Mouse (Mus musculus) testis, adult 2 months (tissue): ENCODE data around the gene Zfyve28.

ENCODE experiments used
- CTCF ChIP-seq: fragments of 200-500 bp; IDR thresholded peaks from 2 replicates; pipeline ENCODE4 v1.5.1; 2012; ENCODE audit warnings: low read depth, mild to moderate bottlenecking, inconsistent platforms, low read length, moderate library complexity; ENCODE audit not compliant: control insufficient read depth, insufficient read depth, insufficient replicate concordance
- POLR2A ChIP-seq: fragments of 200-500 bp; IDR thresholded peaks from 2 replicates; pipeline ENCODE4 v1.6.1; 2012; ENCODE audit warnings: low read depth, mild to moderate bottlenecking, inconsistent platforms, low read length, moderate library complexity; ENCODE audit not compliant: control insufficient read depth

DNA sequence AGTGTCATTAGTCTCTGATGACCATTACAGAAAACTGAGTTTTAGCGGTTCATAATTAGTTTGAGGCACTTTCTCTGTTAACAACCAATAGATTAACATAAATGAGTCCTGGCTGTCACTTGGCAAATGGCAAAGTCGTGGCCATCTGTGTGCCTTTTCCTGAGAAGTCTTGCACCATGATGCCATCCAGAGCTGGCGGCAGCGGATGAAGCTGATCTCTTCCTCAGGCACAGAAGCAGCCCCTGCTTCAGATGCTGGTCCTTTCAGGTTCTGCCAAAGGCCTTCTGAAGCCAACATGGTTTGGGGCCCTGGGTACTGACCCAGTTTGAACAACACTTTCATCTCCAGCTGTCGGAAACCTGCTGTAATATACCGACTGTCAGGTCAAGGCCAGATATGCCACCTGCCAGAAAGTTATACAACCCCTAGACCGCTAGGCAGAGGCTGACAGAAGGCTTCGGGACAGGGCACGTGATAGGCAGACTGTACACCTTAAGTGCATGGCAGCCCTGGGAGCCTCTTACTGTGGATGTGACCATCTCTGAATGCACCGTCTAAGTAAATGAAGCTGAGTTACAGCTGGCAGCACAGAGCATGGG lies 10.8 kb upstream of the Zfyve28 start:
- TF ChIP-seq CTCF = no peak
- TF ChIP-seq POLR2A = no peak
